Mouse (Mus musculus) testis, adult 2 months (tissue): ENCODE data around the gene Dnm3. TPM values are rescaled to one million over a fixed set of nuclear protein-coding genes. Genes with fewer than 3 reads are reported as not detected.

Experiments used
- H3K27ac ChIP-seq: fragments of 200-500 bp; 2 replicates; pipeline ENCODE4 v1.5.1; 2012; ENCODE audit warnings: low read depth, low read length; ENCODE audit not compliant: control insufficient read depth, insufficient read depth
- H3K27me3 ChIP-seq: fragments of 200-500 bp; 2 replicates; pipeline ENCODE4 v1.6.1; 2012; ENCODE audit warnings: mild to moderate bottlenecking, low read length, moderate library complexity; ENCODE audit not compliant: control insufficient read depth, insufficient read depth
- H3K36me3 ChIP-seq: fragments of 200-500 bp; 2 replicates; pipeline ENCODE4 v1.6.1; 2012; ENCODE audit warnings: mild to moderate bottlenecking, low read length; ENCODE audit not compliant: control insufficient read depth, insufficient read depth
- H3K4me1 ChIP-seq: fragments of 200-500 bp; 2 replicates; pipeline ENCODE4 v1.6.1; 2012; ENCODE audit warnings: low read length; ENCODE audit not compliant: control insufficient read depth, insufficient read depth
- H3K4me3 ChIP-seq: fragments of 200-500 bp; 2 replicates; pipeline ENCODE4 v1.5.1; 2012; ENCODE audit warnings: low read depth, mild to moderate bottlenecking, low read length, moderate library complexity, mixed read lengths; ENCODE audit not compliant: control insufficient read depth
- CTCF ChIP-seq: fragments of 200-500 bp; IDR thresholded peaks from 2 replicates; pipeline ENCODE4 v1.5.1; 2012; ENCODE audit warnings: low read depth, mild to moderate bottlenecking, inconsistent platforms, low read length, moderate library complexity; ENCODE audit not compliant: control insufficient read depth, insufficient read depth, insufficient replicate concordance
- POLR2A ChIP-seq: fragments of 200-500 bp; IDR thresholded peaks from 2 replicates; pipeline ENCODE4 v1.6.1; 2012; ENCODE audit warnings: low read depth, mild to moderate bottlenecking, inconsistent platforms, low read length, moderate library complexity; ENCODE audit not compliant: control insufficient read depth
- polyA plus RNA-seq: library from polyadenylated mRNA; depleted of rRNA; stranded (reverse); fragments of >200 nt; gene quantifications from 2 replicates; pipeline ENCODE4 v1.2.3, GENCODE M21; 2012

Gene Dnm3
- polyA plus RNA-seq, 1 experiment: 13.8 TPM

DNA sequence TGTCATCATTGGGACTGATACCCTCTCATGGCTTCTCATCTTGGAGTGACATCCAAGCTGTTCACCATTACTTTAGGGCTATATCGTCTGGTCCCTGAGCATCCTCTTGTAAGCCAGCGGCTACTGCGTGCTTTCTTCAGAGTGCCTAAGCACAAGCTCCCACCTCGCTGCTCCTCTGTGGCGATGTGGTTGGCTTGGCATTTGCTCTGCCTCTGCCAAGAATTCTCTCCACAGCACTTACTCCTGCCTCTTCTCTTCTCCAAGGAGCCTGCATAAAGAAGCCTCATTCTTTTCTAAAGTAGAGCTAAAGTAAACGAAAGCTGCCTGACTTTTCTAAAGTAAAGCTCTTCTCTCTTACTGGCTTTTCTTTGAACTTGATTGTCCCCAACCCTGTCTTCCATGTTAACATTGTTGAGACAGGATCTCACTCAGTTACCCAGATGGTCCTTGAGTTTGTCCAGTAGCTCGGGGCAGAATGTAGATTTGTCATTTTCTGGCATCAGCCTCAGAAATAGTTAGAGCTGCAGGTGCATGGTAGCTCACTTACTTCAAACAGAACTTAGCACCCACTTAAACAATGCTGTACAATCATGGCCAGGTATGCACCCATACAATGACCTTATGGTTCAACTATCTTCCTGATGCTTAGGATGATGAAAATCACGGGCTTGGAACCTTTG is 396.0 kb downstream of the Dnm3 start:
- Histone ChIP-seq H3K4me3 (no peak overlapping the region), H3K4me1 (no peaks in the 10 kb centered on the region), H3K27ac (no peak overlapping the region)

DNA sequence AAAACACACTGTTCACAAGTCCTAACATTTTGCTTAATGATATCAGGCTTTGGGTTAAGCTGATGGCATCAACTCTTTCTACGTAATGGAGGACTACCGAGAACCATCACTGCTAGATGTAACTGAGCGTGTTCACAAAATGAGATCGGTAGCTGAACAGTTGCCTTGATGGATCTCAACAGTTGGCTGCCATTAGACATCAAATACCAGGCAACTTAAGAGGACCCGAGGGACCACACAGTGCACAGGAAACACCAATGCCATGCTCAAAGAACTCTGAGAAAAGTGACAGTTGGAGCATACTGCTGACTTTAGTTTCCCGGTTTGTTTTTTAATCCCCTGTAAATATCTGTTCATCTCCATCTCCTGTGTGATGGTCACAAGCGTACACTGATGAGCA is 397.8 kb downstream of the Dnm3 start:
- Histone ChIP-seq H3K4me1 (peaks cover 3% of the 10 kb centered on the region; the same call in 1 of the 2 replicates), H3K27me3 (no peaks in the 10 kb centered on the region), H3K27ac (peak overlapping the region; percentile 48; the same call in 1 of the 2 replicates), H3K36me3 (no peaks in the 10 kb centered on the region), H3K4me3 (no peak overlapping the region)
- TF ChIP-seq POLR2A (no peak), CTCF (no peak)

More for the DNA sequence above, 396.0 kb downstream of the Dnm3 start:
- no peaks in the 10 kb centered on the region for H3K27me3 ChIP-seq
- H3K36me3 ChIP-seq: no peaks in the 10 kb centered on the region
- no peak for TF ChIP-seq CTCF
- no peak for TF ChIP-seq POLR2A

DNA sequence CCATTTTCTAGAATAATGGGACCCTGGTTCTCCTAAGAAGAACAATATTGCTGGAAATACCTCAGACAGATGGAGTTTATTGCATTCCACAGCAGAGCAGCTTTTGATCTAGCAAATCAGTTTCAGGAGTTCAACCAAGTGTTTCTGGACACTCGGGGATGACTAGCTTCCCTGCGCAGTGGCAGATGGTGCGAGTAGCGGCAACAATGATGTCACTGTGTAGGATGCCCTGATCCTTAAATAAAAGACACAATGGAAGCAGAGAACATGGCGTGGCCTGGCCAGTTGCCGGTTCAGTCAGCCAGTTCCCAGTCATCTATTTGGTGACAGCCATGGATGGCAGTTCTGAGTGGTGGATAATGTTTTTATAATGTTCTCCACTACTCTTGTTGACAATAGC is 400.4 kb downstream of the Dnm3 start:
- H3K27me3 ChIP-seq: no peaks in the 10 kb centered on the region
- no peak overlapping the region for H3K27ac ChIP-seq
- no peaks in the 10 kb centered on the region for H3K36me3 ChIP-seq
- TF ChIP-seq POLR2A (no peak), CTCF (no peak)
- H3K4me1 ChIP-seq: peaks cover 3% of the 10 kb centered on the region; the same call in 1 of the 2 replicates
- no peak overlapping the region for H3K4me3 ChIP-seq

DNA sequence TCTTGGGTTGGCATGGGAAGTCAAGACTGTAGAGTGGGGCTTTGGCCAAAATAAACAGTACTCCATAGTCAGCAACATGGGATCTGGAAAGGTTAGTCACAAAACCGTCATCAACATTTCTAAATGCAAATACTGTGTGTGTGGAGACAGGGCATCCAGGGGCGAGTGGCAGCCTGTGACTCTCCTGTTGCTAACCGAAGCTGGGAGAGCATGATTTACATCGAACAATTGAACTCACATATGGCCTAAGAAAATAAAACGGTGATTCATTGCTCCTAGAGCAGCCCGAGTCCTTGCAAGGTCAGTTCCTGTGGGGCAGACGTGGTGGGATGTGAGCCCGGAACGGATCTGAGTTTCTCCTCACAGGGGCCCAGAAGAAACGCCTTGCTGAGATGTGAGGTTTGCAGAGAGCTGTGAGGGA is 401.2 kb downstream of the Dnm3 start:
- Histone ChIP-seq H3K27me3 (no peaks in the 10 kb centered on the region), H3K4me3 (no peak overlapping the region), H3K36me3 (no peaks in the 10 kb centered on the region), H3K4me1 (peaks cover 3% of the 10 kb centered on the region; the same call in 1 of the 2 replicates), H3K27ac (no peak overlapping the region)
- TF ChIP-seq CTCF: no peak
- TF ChIP-seq POLR2A: no peak

DNA sequence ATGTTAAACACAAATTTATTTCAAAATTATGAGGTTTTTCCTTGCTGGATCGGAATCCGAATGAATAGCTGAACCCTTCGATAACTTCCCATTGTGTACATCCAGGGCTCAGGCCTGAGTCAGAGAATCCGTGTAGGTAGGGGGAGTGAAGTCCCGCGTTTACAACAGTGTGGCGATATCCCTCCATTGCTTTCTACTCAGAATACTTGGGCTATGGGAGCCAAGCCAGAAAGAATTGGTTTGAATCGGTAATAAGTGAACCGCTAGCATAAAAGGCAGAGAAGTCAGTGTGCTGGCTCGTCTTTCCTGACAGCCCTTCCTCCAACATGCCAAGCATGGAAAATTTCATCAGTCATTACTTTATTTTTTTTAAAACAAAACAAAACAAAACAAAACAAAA is 402.0 kb downstream of the Dnm3 start:
- Histone ChIP-seq H3K36me3 (no peaks in the 10 kb centered on the region), H3K4me1 (peaks cover 3% of the 10 kb centered on the region; the same call in 1 of the 2 replicates), H3K27ac (no peak overlapping the region), H3K4me3 (no peak overlapping the region), H3K27me3 (no peaks in the 10 kb centered on the region)
- TF ChIP-seq CTCF (no peak), POLR2A (no peak)

DNA sequence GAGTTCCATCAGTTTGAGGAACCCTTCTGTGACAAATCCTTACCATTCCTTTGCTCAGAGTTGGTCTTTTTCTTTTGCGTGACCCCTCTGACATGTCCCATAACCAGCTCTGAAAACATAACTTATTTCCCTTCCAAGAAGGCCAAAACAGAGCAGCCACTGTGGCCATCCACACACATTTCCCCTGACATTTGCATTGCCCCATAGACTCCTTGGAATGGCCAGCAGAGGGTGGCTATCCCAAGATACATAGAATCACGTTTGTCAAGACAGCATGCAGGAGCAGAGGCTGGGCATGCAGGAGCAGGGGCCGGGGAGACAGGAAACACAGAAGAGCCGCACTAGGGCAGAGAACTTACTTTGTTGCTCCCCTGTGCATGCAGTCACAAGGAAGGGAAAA is 402.4 kb downstream of the Dnm3 start:
- no peak overlapping the region for H3K4me3 ChIP-seq
- H3K36me3 ChIP-seq: no peaks in the 10 kb centered on the region
- no peak for TF ChIP-seq CTCF
- no peak for TF ChIP-seq POLR2A
- no peaks in the 10 kb centered on the region for H3K27me3 ChIP-seq
- H3K27ac ChIP-seq: no peak overlapping the region
- peaks cover 3% of the 10 kb centered on the region; the same call in 1 of the 2 replicates for H3K4me1 ChIP-seq

DNA sequence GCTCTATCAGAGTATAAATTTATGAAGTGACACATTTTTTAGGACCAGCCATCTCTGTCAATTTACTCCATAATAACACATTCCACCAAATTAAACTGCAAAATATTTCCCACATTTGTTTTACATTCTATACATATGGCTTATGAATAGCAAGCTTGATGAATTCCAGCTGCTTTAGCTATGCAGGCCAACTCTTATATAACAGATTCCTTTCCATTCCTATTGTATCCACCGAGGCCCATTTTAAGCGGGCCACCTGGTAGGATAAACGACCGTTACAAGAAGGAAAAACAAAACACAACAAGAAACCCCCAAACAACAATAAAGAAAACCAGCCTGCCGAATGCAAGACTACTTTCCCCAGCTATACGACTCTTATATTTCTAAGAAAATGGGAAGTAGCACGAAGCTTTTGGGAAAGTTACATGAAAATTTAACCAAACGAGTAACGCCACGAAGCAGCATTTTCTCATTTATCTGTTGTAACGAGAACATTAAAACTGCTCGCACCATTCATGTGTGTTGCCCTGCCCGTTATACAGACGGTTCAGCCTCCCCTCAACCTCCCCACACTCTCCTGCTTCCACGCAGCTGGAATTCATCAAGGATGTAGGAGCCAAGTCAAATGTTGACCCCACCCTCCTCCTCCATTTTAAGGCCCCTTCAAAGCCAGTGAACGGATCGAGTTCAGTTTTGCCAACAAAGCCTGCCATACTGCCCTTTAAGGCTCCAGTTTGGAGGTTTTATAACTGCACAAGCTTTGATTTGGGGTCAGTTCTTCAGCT is 403.0 kb downstream of the Dnm3 start:
- Histone ChIP-seq H3K27ac (no peak overlapping the region), H3K4me3 (no peak overlapping the region), H3K27me3 (no peaks in the 10 kb centered on the region), H3K36me3 (no peaks in the 10 kb centered on the region), H3K4me1 (peaks cover 3% of the 10 kb centered on the region; the same call in 1 of the 2 replicates)
- TF ChIP-seq CTCF (no peak), POLR2A (no peak)
